Mouse (Mus musculus) brain, embryonic 14.5 days (tissue): ENCODE results near the gene Lrrk1. TPM values are rescaled to one million over a fixed set of nuclear protein-coding genes. Genes with fewer than 3 reads are reported as not detected.
A peak's percentile ranks its signal among the peaks of the same experiment; 100 is the strongest.

ENCODE experiments used
- DNase-seq: peaks from one replicate; pipeline ENCODE4 v3.0.0-alpha.2; 2011; ENCODE audit warnings: low read depth
- CTCF ChIP-seq: fragments of 200-500 bp; IDR thresholded peaks from 2 replicates; pipeline ENCODE4 v1.5.1; 2012; ENCODE audit warnings: inconsistent platforms, mild to moderate bottlenecking, moderate library complexity, borderline replicate concordance; ENCODE audit not compliant: insufficient read depth, insufficient read length; ENCODE audit errors: extremely low read depth
- POLR2A ChIP-seq: fragments of 200-500 bp; IDR thresholded peaks from 2 replicates; pipeline ENCODE4 v1.6.1; 2012; ENCODE audit warnings: mild to moderate bottlenecking, inconsistent platforms, borderline replicate concordance; ENCODE audit not compliant: poor library complexity, insufficient read depth, insufficient read length, severe bottlenecking; ENCODE audit errors: extremely low read depth
- polyA plus RNA-seq: library from polyadenylated mRNA; depleted of rRNA; stranded (reverse); fragments of >200 nt; gene quantifications from 2 replicates; pipeline ENCODE4 v1.2.3, GENCODE M21; 2012

Gene Lrrk1
- polyA plus RNA-seq, 1 experiment: 5.5 TPM

DNA sequence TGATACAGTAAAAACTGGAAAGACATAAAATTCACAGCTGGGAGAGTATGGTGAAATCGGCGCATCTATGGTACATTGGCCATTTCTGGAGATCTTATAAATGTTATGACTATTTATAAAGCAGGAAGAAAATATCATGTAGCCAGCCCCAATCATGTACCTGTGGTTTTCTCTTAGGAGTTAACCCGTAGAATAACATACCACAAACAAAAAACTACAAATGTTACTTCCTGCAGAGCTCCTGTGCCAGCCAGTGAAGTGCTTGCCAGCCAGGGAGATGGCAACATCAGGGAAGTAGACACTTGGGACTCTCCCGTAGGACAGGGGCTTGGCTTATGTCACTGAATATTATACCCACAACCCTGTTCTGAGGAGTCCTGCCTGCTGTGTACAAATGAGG is 37.1 kb downstream of the Lrrk1 start:
- TF ChIP-seq POLR2A: no peak
- DNase-seq: no peak

DNA sequence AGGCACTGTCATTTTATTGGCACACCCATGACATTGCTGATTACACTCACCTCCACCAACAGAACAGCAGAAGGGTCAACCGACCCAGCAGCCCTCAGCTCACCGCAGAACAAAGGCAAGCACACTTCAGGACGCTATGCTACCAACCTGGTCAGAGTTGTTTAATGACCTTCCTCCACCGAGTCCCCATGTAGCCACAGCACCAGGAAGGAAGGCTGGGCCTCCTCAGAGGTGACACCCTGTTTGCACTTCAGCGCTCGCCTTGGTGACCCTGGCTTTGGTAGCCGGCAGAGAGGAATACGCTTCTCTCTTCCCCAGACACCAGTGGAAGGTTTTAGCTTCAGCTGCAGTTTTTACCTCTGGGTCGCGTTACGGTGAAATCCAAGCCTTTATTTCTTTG is 38.5 kb downstream of the Lrrk1 start:
- TF ChIP-seq POLR2A: no peak
- TF ChIP-seq CTCF: no peak
- no peak for DNase-seq

DNA sequence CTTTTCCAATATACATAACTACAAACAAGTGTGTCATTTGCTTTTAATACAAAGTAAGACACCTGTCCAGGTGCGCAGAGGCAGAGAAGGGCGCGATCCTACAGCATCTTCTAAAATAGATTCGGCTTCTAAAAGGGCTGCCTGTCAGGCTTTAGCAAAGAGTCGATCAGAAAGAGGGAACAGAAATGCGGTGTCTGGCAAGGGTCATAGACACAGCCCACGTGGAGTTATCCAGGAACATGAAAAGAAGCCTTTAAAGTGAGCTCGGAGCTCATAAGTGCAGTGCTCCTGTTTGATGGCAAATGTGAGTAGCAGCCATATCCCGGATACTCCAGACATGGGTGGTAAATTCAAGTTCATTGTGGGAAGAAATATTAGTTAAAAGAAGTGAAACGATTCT is 39.6 kb downstream of the Lrrk1 start:
- no peak for DNase-seq
- TF ChIP-seq CTCF (no peak), POLR2A (no peak)

DNA sequence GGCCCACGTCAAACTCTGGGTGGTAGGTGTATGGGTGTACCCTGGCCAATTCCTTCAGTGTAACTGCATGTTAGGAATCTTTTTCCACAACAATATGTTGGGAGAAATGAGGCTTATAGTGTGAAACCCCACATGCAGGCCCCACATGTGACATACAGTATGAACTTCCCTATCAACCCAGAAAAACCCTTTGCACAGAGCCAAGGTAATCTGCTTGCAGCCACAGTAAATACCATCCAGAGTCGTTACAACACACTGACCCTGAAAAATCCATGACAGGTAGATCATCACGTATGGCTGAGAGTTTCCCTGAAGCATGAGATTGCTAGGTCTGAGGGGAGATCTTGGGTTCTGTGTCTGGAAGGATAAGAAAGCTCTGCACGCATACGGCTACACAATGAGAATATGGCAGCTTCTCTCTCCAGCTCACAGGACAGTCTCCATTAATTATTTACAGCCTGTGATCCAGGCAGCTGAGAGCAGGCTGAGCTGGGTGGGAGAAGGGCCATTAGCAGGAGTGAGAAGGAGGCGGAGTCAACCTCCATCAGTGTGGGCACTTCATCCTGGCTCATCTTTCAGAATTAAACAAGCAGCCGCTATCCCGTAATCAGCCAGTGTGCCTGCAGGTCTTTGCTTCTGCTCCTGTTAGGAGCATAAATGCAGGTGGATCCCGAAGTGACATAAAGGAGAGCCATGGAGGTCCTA is 41.0 kb downstream of the Lrrk1 start:
- TF ChIP-seq POLR2A (no peak), CTCF (no peak)
- peak; percentile 75 for DNase-seq

DNA sequence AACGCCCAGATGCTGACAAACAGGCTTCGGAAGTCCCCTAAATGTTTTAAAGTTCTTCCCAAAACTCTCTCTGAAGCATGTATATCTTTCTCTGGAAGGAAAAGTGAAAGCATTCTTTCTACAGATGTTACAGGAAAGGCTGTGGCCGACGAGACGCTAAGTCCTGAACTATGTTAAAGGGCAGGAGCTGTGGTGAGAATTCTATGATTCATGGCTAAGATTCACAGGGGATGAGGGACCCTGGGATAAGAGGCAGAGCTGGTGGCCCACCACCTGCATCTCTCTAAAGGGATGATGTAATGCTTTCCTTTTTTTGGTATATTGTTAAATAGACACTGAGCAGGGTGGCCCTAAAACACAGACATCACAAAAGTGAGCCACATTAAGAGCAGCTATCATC is 44.8 kb downstream of the Lrrk1 start:
- no peak for DNase-seq
- no peak for TF ChIP-seq POLR2A
- TF ChIP-seq CTCF: no peak

DNA sequence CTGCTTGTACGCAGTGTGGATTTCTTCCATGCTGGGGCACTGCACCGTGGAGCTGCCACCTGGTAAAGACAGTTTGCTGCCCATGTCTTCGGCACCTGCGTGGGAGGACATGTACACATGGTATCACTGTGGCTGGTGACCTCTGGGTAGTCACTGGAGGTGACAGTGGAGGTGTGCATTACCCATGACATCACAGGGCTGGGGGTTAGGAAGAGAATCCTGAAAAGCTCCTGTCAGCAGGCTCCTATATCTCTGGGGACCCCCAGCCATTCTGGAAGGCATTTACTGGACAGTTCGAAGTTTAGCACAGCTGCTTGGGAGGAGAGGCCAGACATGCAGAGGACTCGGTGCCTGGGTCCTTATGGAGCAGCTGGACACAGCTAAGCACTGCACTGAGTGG is 45.3 kb downstream of the Lrrk1 start:
- TF ChIP-seq POLR2A: no peak
- no peak for TF ChIP-seq CTCF
- no peak for DNase-seq

DNA sequence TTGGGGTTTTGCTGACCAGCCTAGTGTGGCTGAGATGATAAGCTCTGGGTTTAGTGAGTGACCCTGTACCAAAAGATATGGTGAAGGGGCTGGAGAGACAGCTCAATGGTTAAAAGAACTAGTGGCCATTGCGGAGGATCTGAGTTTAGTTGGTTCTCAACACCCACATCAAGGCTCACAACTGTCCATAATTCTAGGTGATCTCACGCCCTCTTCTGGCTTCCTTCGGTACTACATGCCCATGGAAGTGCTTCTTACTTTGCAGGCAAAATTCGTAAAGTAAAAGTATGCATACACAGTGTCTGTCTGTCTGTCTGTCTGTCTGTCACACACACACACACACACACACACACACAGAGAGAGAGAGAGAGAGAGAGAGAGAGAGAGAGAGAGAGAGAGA is 45.8 kb downstream of the Lrrk1 start:
- peak; percentile 48 for DNase-seq
- TF ChIP-seq POLR2A (no peak), CTCF (peak; percentile 55; the same call in 1 of the 2 replicates)

DNA sequence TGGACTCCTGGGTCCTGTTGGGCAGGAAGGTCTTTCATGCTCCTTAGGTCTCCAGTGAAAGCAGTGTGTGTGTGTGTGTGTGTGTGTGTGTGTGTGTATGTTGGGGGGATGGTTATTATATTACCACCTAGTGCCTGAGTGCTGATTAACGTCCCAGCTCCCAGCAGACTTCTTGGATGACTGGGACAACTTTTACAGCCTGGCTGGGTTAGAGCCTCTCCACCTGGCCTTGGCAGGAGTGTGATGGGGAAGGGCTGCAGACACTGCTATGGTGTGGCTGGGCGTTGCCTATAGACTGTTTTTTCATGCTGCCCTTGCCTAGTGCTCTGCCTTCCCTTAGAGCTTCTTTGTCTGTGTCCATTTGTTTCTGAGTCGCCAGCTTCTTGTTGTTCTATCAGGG is 48.1 kb downstream of the Lrrk1 start:
- TF ChIP-seq POLR2A: no peak
- no peak for TF ChIP-seq CTCF
- no peak for DNase-seq

DNA sequence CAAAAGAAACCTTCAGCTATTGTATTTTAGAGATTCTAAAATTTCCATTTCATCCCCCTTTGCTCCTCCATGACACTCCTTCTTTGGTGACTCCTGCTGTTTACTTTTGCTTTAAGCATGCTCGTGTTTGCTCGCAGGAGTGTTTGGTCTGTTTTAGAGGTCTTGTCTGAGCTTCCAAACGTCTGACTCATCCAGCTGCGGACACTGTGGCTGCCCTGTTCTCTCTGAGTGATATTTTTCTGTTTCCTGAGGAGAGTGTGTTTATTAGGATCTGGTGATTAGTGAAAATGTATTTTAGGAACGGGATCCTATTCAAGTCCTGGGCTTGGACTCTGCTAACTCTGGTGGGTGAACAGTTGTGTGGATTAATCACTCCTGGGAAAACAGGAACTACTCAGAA is 48.5 kb downstream of the Lrrk1 start:
- no peak for TF ChIP-seq POLR2A
- no peak for TF ChIP-seq CTCF
- DNase-seq: no peak

DNA sequence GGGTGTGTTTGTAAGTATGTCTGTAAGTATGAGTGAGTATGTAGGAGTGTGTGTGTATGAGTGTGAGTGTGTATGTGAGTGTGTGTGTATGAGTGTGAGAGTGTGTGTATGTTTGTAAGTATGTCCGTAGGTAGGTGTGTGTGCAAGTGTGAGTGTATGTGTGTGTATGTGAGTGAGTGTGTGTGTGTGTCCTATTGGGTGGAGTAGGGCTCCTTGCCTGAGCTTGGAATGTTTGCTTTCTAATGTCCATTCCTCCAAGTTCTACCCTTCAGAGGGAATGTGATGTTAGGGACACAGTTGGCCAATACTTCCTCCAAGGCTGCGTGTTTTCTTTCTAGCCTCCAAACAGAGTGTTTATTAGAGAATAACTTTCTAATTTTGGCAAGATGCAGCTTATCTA is 51.2 kb downstream of the Lrrk1 start:
- DNase-seq: no peak
- TF ChIP-seq CTCF: no peak
- TF ChIP-seq POLR2A: no peak

DNA sequence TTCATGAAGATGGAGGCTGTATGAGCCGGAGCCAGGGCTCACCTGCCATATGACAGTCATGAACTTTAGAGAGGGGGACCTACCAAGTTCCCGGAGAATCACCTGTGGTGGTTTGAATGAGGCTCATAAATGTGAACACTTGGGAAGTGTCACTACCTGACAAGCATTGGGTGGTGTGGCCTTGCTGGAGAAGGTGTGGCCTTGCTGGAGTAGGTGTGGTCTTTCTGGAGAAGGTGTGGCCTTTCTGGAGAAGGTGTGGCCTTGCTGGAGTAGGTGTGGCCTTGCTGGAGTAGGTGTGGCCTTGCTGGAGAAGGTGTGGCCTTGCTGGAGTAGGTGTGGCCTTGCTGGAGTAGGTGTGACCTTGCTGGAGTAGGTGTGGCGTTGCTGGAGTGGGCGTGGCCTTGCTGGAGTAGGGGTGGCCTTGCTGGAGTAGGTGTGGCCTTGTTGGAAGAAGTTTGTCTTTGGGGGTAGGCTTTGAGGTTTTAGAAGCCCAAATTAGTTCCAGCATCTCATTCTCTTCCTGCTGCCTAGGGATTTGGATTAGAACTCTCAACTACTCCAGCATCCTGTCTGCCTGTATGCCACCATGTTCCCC is 54.1 kb downstream of the Lrrk1 start:
- no peak for TF ChIP-seq POLR2A
- TF ChIP-seq CTCF: no peak
- DNase-seq: no peak

DNA sequence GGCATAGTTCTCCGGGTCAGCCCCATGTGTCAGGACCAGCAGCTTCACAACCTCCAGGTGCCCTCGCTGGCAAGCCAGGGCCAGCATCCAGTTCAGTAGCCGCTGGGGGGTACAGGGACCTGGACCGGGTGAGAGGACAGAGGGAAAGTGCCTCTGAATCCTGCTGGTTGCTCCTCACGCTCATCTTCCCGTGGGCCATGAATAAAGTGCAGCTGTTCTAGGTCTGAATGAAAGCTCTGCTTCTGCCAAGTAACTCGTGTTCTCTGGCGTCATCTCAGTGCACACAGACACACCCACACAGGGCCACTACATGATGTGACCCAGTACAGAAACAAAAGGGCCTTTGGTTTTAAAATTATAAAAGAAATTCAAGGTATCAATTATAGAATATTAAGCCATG is 55.8 kb downstream of the Lrrk1 start:
- TF ChIP-seq POLR2A: no peak
- no peak for TF ChIP-seq CTCF
- no peak for DNase-seq

DNA sequence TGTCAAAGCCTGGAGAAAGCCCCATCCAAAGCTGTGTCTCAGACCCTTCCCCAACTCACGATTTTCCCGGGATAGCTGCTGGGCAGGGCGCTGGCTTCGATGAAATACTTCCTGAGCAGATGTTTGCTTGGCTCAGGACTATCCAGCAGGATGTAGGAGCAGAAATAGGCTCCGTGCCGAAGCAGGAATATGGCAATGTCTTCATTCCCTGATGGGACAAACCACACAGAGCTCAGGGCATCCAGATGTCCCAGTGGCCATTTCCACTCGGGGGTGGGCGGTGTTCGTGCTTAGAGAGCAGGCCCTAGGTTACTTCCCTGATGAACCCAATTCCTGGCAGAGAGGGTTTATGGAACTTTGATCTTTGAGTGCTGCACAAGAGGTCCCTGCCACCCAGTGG is 57.5 kb downstream of the Lrrk1 start:
- no peak for TF ChIP-seq CTCF
- TF ChIP-seq POLR2A: no peak
- no peak for DNase-seq

DNA sequence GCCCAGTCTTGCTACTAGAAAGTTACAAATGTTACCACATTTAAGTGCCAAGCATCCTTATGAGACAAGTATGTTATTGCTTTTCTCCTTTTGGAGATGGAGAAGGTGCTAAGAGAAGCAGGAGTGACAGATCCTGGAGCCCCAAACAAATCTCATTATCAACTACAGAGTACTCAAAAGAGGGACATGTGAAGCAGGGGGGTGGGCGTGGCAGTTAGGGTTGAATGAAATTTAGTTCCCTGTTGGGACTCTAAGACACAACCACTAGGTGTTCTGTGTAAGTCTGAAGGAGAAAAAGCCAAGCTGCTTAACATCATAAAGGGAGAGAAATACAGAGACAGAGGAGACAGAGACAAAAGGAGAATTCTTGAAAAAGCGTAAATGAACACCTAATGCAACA is 60.6 kb downstream of the Lrrk1 start:
- no peak for DNase-seq
- TF ChIP-seq POLR2A (no peak), CTCF (no peak)
